28 mouse cellular contexts compared by ENCODE assay signal in genomic region chr3:153770573-153770972, GRCm38 (mm10). TPM values are rescaled to one million over a fixed set of nuclear protein-coding genes. Genes with fewer than 3 reads are reported as not detected.
DNase-seq lines count a peak whose midpoint lies in the region; ATAC-seq lines count a peak whose summit lies in the region.
"Had no signal": no experiment of that assay in that cellular context is flagged by ENCODE, and none has a peak within 500 bp of the region (broad histone marks: within the 10 kb centered on the region; RNA-seq: fewer than 3 reads in every experiment).

No protein-coding gene starts in this region.

- WGBS in hindbrain, embryonic 11.5 days = 57% methylated on average over 7 of the region's 7 CpGs

- no peaks in the 10 kb centered on the region for H3K4me1 ChIP-seq in hindbrain, embryonic 11.5 days (replicated peaks; ENCODE audit: control insufficient read depth, insufficient read depth, low read length)
- H3K4me1 ChIP-seq: embryonic facial prominence, embryonic 15.5 days; forebrain, embryonic 15.5 days; heart, embryonic 15.5 days; hindbrain, embryonic 15.5 days; midbrain, embryonic 12.5 days had no signal

- no peak for ATAC-seq in hindbrain, embryonic 11.5 days (ENCODE audit: low FRiP score)
- ATAC-seq: forebrain, embryonic 15.5 days had no signal

- H3K27me3 ChIP-seq in hindbrain, embryonic 11.5 days (ENCODE audit: control insufficient read depth, insufficient read depth, low read length) = no peaks in the 10 kb centered on the region
- H3K27me3 ChIP-seq: embryonic facial prominence, embryonic 15.5 days; forebrain, embryonic 15.5 days; heart, embryonic 15.5 days; hindbrain, embryonic 15.5 days; midbrain, embryonic 12.5 days had no signal

- H3K27ac ChIP-seq in hindbrain, embryonic 11.5 days (ENCODE audit: low read depth, low read length) = no peak overlapping the region
- H3K27ac ChIP-seq: embryonic facial prominence, embryonic 15.5 days; forebrain, embryonic 15.5 days; heart, embryonic 15.5 days; hindbrain, embryonic 15.5 days; layer of hippocampus, adult 2 months; limb, embryonic 10.5 days; midbrain, embryonic 12.5 days had no signal

- peak; percentile 76 for DNase-seq in heart, adult 11 months
- DNase-seq in heart, postnatal 25 days (ENCODE audit: low spot score) = no peak
- DNase-seq in 3T3-L1 (ENCODE audit: low read depth, low spot score) = peak; percentile 27
- peak; percentile 27 for DNase-seq in Muller cell, postnatal 12 days (ENCODE audit: inconsistent ontology term)
- DNase-seq in adrenal gland, postnatal 36 days = peak; percentile 52 to 60
- DNase-seq in hindbrain, embryonic 11.5 days (ENCODE audit: low spot score) = no peak
- no peak for DNase-seq in cerebellum, postnatal 10 days
- DNase-seq in cerebellum, postnatal 36 days = no peak
- DNase-seq: B cell, adult 2 months; cerebellum, adult 11-12 months; cerebellum, postnatal 14 days; gastrocnemius, postnatal 36 days; heart, postnatal 4 days; kidney, adult 8-10 months; kidney, postnatal 14 days; lung, adult 2 months; lung, postnatal 14 days; retina, postnatal 1 day; right cerebral cortex, postnatal 4 days; thymus, adult 18-20 months; thymus, postnatal 36 days had no signal

- H3K36me3 ChIP-seq in hindbrain, embryonic 11.5 days (ENCODE audit: control insufficient read depth, insufficient read depth, low read length) = no peaks in the 10 kb centered on the region
- H3K36me3 ChIP-seq: embryonic facial prominence, embryonic 15.5 days; forebrain, embryonic 15.5 days; heart, embryonic 15.5 days; hindbrain, embryonic 15.5 days; limb, embryonic 10.5 days; midbrain, embryonic 12.5 days had no signal

- no peak overlapping the region for H3K9ac ChIP-seq in hindbrain, embryonic 11.5 days (ENCODE audit: low read depth, low read length)
- H3K9ac ChIP-seq: embryonic facial prominence, embryonic 15.5 days; forebrain, embryonic 15.5 days; heart, embryonic 15.5 days; hindbrain, embryonic 15.5 days; midbrain, embryonic 12.5 days had no signal

- H3K4me3 ChIP-seq in hindbrain, embryonic 11.5 days (ENCODE audit: low read depth, low read length) = no peak overlapping the region
- H3K4me3 ChIP-seq: embryonic facial prominence, embryonic 15.5 days; forebrain, embryonic 15.5 days; heart, embryonic 15.5 days; hindbrain, embryonic 15.5 days; layer of hippocampus, adult 2 months; limb, embryonic 10.5 days; midbrain, embryonic 12.5 days had no signal

- no peaks in the 10 kb centered on the region for H3K9me3 ChIP-seq in hindbrain, embryonic 11.5 days (ENCODE audit: control insufficient read depth, low read length)
- H3K9me3 ChIP-seq: embryonic facial prominence, embryonic 15.5 days; forebrain, embryonic 15.5 days; hindbrain, embryonic 15.5 days; limb, embryonic 10.5 days; midbrain, embryonic 12.5 days had no signal

- no peak overlapping the region for H3K4me2 ChIP-seq in hindbrain, embryonic 11.5 days (replicated peaks; ENCODE audit: low read depth, low read length)
- H3K4me2 ChIP-seq: embryonic facial prominence, embryonic 15.5 days; forebrain, embryonic 15.5 days; heart, embryonic 15.5 days; hindbrain, embryonic 15.5 days; midbrain, embryonic 12.5 days had no signal

- intact Hi-C loops in heart, postnatal 25 days (cut with DNase I) = no loop called here

RNA-seq across cellular contexts. Expression of gene St6galnac3, which starts 45.6 kb away (rescaled TPM):
- total RNA-seq in heart, postnatal 25 days (2021) = 1 to 10 TPM; 4.4 to 7.5 TPM
- total RNA-seq in adrenal gland, postnatal 36 days (2021) = 10 to 100 TPM; 11.8 to 20.8 TPM
- 34.8 and 38.9 TPM in 2 replicates for polyA plus RNA-seq in hindbrain, embryonic 11.5 days (2014; fragmentation: Nextera tagmentation; extraction: Ambion mirVana)

Comparison
In these comparisons a context has a peak if more than half of its experiments do, and no peak if none do; other contexts are left out.
1. DNase-seq: peak in heart, adult 11 months (single experiment), 3T3-L1 (single experiment), Muller cell, postnatal 12 days (single experiment) and adrenal gland, postnatal 36 days (2 of 2); none in heart, postnatal 25 days (single experiment), hindbrain, embryonic 11.5 days (single experiment), cerebellum, postnatal 10 days (0 of 2) and cerebellum, postnatal 36 days (0 of 2).